Mouse (Mus musculus): Measurements from ENCODE around the gene Mmp28.

The Mmp28 gene

DNA sequence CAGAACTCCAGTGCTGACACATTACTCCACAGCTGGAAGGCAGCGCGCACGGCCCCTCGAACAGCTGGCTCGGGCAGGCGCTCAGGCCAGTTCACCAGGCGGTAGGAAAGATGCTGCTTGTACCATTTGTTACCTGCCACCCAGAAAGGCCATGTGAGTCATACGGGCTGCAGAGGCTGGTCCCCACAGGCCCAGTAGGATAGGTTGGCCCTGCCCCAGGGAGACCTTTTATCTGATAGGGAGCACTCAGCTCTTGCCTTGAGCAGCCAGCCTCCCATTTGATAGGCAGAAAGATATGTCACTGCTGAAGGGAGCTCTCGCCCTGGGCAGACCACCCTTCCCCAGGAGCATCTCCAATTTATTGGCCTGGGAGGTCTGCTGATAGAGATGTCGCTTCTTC is 15.3 kb downstream of the Mmp28 start:
- no peak for DNase-seq (ENCODE audit: low spot score)

- no peak for DNase-seq (ENCODE audit: low spot score)
Measured at GRCm38 (mm10) chr11:83445001-83445400, 17.9 kb downstream of the Mmp28 start.

- DNase-seq (ENCODE audit: low spot score), result no peak
Measured at GRCm38 (mm10) chr11:83443824-83444223, 19.0 kb downstream of the Mmp28 start.

DNA sequence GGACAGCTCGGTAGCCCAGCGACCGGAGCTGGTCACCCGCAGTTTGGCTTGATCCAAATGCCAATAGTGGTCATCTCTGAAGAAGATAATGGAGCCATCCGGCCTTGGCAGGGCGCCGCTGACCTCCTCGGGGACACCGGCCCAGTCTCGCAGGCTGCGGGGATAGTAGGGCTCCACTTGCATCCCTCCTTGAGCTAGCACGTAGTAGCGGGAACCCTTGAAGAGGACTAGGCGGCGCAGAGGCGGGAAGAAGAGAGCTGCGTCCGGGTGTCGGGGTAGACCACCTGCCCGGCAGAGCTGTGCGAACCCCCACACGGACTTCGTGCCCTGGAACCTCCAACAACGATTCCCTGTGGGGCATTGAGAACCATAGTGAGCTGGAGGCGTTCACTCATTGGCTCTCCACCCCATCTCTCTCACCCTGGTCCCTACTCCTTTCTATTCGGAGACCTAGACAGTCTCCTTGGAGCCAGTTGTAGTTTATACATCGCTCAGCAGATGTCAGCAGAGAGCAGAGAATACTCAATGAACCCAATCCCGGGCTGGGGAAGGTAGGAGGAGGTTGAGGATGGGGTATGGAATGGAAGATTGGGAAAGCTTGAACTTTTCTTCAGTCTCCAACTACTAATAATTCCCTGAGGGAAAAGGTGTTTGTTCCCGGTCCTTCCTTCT is 20.1 kb downstream of the Mmp28 start:
- DNase-seq (ENCODE audit: low spot score), result peak; percentile 86

- DNase-seq (ENCODE audit: low spot score), result no peak
Measured at GRCm38 (mm10) chr11:83441235-83441634, 21.6 kb downstream of the Mmp28 start.

DNA sequence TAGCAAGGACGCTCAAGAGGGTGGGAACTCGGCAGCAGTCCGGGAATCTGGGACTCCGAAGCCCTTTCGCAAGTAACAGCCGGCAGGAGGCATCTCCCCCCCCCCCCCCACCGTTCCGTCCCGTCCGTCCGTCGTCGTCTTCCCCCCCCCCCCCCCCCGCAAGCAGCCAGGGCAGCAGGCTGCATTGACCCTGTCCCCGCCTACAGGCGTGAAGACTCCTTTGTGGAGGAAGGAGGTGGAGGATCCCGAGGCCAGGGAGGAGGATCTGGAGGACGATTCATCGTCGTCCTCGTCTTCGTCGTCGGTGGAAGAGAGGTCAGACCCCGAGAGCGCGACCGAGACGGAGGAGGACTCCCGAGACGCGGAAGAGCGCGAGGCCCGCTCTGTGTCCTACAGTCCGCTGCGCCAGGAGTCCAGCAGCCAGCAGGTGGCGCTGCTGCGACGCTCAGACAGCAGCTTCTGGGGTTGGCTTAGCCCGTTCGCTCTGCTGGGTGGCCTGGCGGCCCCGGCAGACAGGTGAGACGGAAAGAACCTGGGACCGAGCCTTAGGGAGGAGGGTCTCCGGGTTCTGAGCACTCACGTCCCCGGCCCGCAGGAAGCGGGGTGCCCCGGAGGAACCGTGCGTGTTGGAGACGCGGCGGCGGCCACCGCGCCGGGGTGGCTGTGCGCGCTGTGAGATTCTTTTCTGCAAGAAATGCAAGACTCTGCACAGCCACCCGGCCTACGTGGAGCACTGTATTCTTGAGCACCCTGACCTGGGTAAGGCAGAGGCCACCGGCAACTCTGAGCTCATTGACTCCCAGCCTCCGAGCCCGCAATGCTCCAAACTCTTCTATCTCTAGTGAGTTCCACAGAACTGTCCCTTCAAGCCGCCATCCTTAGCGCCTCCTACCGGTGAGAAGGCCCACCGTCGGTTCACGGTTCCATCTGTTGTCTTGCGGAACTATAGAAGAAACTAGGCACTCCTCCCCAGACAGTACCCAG is 22.5 kb downstream of the Mmp28 start:
- peak; percentile 83 for DNase-seq (ENCODE audit: low spot score)

DNA sequence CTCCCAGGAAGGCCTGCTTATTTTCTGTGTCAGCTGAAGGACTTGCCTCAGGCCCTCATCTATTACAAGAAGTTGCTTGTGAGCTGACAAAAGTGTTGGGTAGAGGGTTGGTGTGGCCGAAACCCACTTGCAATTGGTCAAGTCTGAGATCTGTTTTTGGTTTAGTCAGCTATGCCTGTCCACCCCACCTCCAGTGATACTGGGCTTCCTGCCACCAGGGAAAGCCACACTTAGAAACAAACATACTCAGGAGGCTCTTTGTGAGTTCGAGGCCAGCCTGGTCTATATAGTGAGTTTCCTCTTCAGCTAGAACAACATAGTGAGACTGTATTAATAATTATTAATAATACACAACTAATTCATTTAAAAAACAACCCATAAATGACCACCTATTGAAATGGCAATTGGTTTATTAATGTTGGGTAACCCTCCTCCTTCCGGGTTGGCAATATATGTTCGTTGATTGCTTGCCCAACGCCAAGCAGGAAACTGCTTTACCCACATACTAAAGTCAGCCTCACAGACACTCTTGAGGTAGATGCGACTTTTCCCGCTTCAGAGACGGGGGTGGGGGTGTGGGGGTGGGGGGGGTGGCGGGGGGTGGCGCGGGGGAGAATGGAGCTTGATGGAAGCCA is 23.3 kb downstream of the Mmp28 start:
- DNase-seq (ENCODE audit: low spot score), result no peak

DNA sequence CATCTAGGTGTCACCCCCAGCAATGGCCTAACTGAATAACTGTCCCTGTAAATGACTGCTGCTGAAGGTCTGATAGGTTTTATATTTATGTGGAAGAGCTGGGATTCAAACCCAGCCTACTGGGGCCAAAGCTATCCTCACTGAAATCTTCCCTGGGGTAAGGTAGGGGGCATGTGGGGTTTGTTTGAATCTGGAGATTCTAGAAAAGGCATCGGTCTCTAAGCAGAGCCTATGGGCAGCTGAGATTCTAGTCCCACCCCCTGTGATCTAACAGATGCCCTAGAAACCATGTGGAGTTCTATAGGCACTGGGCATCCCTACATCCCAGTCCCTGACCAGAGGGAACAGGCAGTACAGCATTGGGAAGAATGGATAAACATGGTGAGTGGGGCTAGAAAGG is 25.5 kb downstream of the Mmp28 start, which contains the start of gene 1700020L24Rik:
Gene 1700020L24Rik (plus strand): TSS at position 301 of the 400 bp plus-strand sequence.
- no peak for DNase-seq (ENCODE audit: low spot score)

DNA sequence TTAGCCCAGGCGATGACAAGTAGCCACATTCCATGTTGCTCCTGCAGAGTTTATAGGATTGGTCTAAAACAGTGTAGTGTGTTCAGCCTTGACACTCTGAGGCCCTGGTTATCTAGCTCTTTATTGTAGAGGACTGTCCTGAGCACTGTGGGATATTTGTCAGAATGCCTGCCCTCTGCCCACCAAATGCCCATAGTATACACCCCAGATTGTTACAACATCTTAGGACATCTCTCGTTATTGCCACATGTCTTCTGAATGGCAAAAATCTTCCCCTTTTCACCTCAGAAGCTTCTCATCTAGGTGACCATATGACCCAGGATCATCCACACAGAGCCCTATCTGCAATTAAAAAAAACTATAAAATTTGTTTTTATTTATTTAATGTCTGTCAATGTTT is 30.3 kb downstream of the Mmp28 start:
- no peak for DNase-seq (ENCODE audit: low spot score)

GRCm38 (mm10) chr11:83429355-83429754 is 33.5 kb downstream of the Mmp28 start, which contains the start of gene Gas2l2:
TSS of gene Gas2l2 (minus strand) at chr11:83429455.
- DNase-seq (ENCODE audit: low spot score), result no peak

DNA sequence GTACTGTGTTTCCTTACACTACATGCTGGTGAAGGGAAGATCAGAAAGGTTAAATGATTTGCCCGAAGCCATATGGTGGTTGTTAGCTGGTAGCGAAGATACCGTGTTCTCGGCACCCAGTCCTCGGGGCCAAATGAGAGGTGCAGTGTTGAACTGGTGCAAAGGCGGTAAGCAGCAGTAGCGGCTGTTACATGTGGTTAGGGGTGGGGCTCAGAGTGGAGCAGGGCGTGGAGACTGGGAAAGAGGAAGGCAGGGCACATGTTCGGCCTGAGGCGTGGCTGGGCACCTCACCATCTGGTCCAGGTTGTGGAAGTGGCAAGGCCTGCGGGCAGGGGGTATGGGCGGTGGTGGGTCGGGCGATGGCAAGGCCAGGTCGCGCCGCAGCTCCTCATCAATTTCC is 35.9 kb downstream of the Mmp28 start:
- no peak for DNase-seq (ENCODE audit: low spot score)

DNA sequence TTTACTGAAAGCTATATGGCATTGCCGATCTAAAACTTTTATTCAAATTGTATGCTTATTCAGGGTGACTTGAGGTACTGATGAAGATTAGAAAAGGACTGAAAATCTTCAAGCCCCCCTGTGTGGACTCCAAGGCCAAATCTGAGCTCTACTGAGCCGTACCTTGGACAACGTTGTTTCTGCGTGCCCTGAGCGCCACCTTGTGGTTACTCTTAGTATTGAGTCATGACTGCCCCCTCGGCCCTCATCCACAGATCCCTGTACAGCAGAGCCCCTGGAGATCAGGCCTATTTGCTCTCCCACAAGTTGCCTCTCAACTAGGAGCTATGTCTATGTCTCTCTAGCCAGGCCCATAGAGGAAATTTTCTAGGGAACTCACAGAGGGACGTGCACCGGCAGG is 38.2 kb downstream of the Mmp28 start:
- peak; percentile 79 for DNase-seq (ENCODE audit: low spot score)

- no peak for DNase-seq (ENCODE audit: low spot score)
Measured at GRCm38 (mm10) chr11:83421305-83421704, 41.6 kb downstream of the Mmp28 start.

DNA sequence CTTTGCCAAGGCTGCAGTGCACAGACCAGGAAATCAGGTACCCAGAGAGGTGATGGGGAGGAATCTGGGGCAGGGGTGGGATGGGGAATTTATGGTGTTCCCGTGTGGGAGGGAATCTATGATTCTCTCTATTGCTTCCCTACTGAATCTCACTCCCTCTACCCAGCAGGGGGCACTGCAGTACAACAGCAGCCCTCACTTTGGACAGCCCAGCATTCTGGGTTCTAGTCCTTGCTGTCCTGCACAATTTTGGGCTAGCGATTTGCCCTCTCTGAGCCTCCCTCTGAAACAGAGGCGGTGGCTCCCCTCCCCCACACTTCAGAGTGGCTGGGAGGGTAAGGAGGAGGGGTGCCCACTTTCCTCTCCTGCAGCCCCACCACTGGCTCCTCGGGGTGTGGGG is 42.5 kb downstream of the Mmp28 start:
- DNase-seq (ENCODE audit: low spot score), result no peak

GRCm38 (mm10) chr11:83418566-83418965 is 44.3 kb downstream of the Mmp28 start:
- no peak for DNase-seq (ENCODE audit: low spot score)

GRCm38 (mm10) chr11:83417708-83418107 is 45.2 kb downstream of the Mmp28 start:
- no peak for DNase-seq (ENCODE audit: low spot score)

- DNase-seq (ENCODE audit: low spot score), result no peak
Measured at GRCm38 (mm10) chr11:83417080-83417479, 45.8 kb downstream of the Mmp28 start.

DNA sequence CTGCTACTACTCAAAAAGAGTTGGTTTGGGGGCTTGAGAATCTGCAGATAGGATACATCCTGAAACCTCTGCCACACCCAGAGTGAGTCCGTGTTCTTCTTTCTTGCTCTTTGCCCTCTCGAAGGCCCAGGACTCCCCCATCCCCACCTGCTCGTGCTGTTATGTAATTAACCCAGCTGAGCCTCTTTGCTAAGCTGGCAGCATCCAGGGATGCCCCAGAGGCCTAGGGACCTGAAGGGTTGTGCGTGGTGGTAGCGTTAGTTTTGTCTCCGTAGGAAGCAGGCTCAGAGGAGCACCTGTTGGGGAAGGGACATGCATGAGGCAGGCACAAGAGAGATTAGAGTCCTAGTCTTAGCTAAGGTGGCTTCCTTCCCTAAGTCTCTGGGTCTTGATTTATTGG is 52.4 kb downstream of the Mmp28 start:
- DNase-seq (ENCODE audit: low spot score), result no peak

DNA sequence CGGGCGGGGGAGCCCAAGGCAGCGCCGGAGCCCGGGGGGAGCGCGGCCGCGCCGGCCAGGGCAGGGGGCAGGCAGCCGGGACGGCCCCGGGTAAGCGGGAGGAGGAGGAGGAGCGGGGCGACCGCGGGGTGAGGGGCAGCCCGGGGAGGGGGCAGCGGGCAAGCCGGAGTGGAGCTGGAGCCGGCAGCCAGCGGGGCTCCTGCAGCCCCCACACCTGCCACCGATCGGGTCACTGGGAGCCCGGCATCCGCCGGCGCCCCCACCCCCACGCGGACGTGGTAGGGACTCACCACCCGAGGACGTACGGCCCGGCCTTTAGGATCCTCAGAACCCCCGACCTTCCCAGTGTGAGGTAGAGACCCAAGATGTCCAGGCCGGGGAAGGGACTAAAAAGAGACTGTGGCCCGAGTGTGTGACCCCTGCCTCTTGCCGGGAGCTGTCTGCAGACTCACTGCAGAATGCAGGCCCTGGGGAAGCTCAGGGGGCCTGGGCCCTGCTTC is 53.0 kb downstream of the Mmp28 start:
- DNase-seq (ENCODE audit: low spot score), result no peak

- DNase-seq (ENCODE audit: low spot score), result no peak
Measured at GRCm38 (mm10) chr11:83409087-83409754, 53.6 kb downstream of the Mmp28 start, which contains the start of gene Rasl10b. TSS of gene Rasl10b (plus strand) at chr11:83409137.

DNA sequence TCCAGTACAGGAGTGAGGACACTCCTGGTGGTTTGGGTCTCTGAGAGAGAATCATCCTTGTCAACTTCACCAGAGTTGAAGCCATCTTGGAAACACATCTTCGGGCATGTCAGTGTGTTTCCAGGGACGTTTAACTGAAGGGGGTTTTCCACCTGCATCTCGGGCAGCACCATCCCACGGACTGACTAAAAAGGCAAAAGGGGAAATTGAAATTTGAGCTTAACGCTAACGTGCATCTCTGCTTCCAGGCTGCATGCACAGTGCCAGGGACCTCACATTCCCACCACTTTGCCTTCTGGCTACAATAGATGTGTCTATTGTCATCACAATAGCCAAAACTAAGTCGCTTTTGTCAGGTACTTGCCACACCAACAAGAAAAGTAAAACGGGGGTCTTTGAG is 54.6 kb downstream of the Mmp28 start:
- DNase-seq (ENCODE audit: low spot score), result no peak

- no peak for DNase-seq (ENCODE audit: low spot score)
Measured at GRCm38 (mm10) chr11:83406391-83406790, 56.5 kb downstream of the Mmp28 start.

Data from layer of hippocampus, adult 9-10 months (tissue).